In the genomic region with DNA sequence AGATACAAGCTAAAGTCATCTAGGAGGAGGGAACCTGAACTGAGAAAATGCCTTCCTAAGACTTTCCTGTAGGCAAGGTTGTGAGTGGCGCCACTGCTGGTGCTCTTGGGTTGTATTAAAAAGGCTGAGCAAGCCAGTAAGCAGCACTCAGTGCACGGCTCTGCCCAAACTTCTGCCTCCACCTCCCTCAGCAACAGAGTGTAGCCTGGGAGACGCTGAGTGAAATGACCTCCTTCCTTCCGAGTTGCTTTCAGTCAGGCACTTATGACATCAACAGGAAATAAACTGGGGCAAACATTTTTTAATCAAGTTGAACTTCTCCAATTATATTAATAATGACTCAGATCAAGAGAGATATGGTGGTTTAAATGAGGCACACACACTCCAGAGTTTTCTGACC, we compare ENCODE assay signal across 13 mouse cellular contexts. TPM values are rescaled to one million over a fixed set of nuclear protein-coding genes. Genes with fewer than 3 reads are reported as not detected.
DNase-seq lines count a peak whose midpoint lies in the region; ATAC-seq and TF ChIP-seq lines count a peak whose summit lies in the region.
"Had no signal": no experiment of that assay in that cellular context is flagged by ENCODE, and none has a peak within 500 bp of the region (broad histone marks: within the 10 kb centered on the region; RNA-seq: fewer than 3 reads in every experiment).

No protein-coding gene starts in this region.

- DNase-seq in adrenal gland, adult (ENCODE audit: inconsistent age in 2 of 2, low spot score in 1 of 2), result peak; percentile 25 to 70
- no peak for DNase-seq in adrenal gland, adult 18-20 months (ENCODE audit: low spot score in 2 of 2)
- DNase-seq in layer of hippocampus, adult 2 months (ENCODE audit: low spot score in 2 of 2), result no peak
- DNase-seq in layer of hippocampus, postnatal 10 days (ENCODE audit: low spot score in 2 of 2), result no peak
- DNase-seq in CD4-positive, CD25-positive, alpha-beta regulatory T cell, adult 2 months (ENCODE audit: low read depth, low spot score), result peak; percentile 76
- peak; percentile 50 for DNase-seq in lung, postnatal 36 days
- DNase-seq in left cerebral cortex, adult 2 months (ENCODE audit: extremely low spot score in 1 of 2, low spot score in 2 of 2), result no peak
- DNase-seq in forebrain, embryonic 14.5 days (ENCODE audit: low spot score), result no peak
- DNase-seq: cerebellum, postnatal 10 days had no signal

- no peak overlapping the region for H3K4me2 ChIP-seq in forebrain, embryonic 14.5 days (ENCODE audit: low read length)
- H3K4me2 ChIP-seq: intestine, embryonic 15.5 days; midbrain, embryonic 11.5 days had no signal

- no peak for ATAC-seq in forebrain, embryonic 14.5 days
- ATAC-seq: intestine, embryonic 15.5 days had no signal

- H3K4me1 ChIP-seq in forebrain, embryonic 14.5 days (ENCODE audit: control insufficient read depth, insufficient read depth, low read length), result no peaks in the 10 kb centered on the region

- H3K9me3 ChIP-seq in forebrain, embryonic 14.5 days (replicated peaks; ENCODE audit: control insufficient read depth, low read length), result no peaks in the 10 kb centered on the region
- H3K9me3 ChIP-seq: G1E; intestine, embryonic 15.5 days had no signal

- H3K27me3 ChIP-seq in forebrain, embryonic 14.5 days (replicated peaks; ENCODE audit: control insufficient read depth, insufficient read depth, low read length), result no peaks in the 10 kb centered on the region
- H3K27me3 ChIP-seq: intestine, embryonic 15.5 days had no signal

- peak overlapping the region; percentile 49 for H3K27ac ChIP-seq in layer of hippocampus, adult 2 months
- H3K27ac ChIP-seq in left cerebral cortex, adult 2 months, result no peak overlapping the region; the same call in 1 of the 2 replicates
- no peak overlapping the region for H3K27ac ChIP-seq in forebrain, embryonic 14.5 days (ENCODE audit: low read depth, low read length)
- H3K27ac ChIP-seq: intestine, embryonic 15.5 days; liver, embryonic 14.5 days had no signal

- WGBS in forebrain, embryonic 14.5 days, result 85% methylated on average over 4 of the region's 4 CpGs

- peaks cover 10% of the 10 kb centered on the region; the same call in 1 of the 2 replicates for H3K36me3 ChIP-seq in forebrain, embryonic 14.5 days (ENCODE audit: control insufficient read depth, insufficient read depth, low read length)
- H3K36me3 ChIP-seq: intestine, embryonic 15.5 days had no signal

- intact Hi-C loops in left cerebral cortex, adult 2 months (cut with DNase I), result no loop called here

- TF ChIP-seq CTCF in layer of hippocampus, adult 2 months (conservative IDR thresholded peaks at IDR 0.05), result no peak
- no peak for TF ChIP-seq CTCF in left cerebral cortex, adult 2 months (IDR thresholded peaks at IDR 0.05)

- no peak overlapping the region for H3K4me3 ChIP-seq in layer of hippocampus, adult 2 months
- no peak overlapping the region for H3K4me3 ChIP-seq in left cerebral cortex, adult 2 months
- H3K4me3 ChIP-seq in forebrain, embryonic 14.5 days (ENCODE audit: low read depth, low read length), result no peak overlapping the region
- H3K4me3 ChIP-seq: intestine, embryonic 15.5 days had no signal

- H3K9ac ChIP-seq in forebrain, embryonic 14.5 days (ENCODE audit: low read length), result no peak overlapping the region
- H3K9ac ChIP-seq: intestine, embryonic 15.5 days; liver, embryonic 14.5 days had no signal

RNA-seq across cellular contexts. Expression of a gene that starts 10.2 kb away (rescaled TPM):
- total RNA-seq in adrenal gland, adult 18-20 months (2021), result 10 to 100 TPM; 31.2 to 31.8 TPM
- total RNA-seq in layer of hippocampus, adult 2 months (2021), result 10 to 100 TPM; 11.8 to 13.1 TPM
- 10 to 100 TPM; 25.6 to 27.9 TPM for total RNA-seq in layer of hippocampus, postnatal 10 days (2021)
- total RNA-seq in left cerebral cortex, adult 2 months (2021), result 10 to 100 TPM; 13.2 to 13.6 TPM
- 111 and 122 TPM in 2 replicates for polyA plus RNA-seq in forebrain, embryonic 14.5 days (2014; fragmentation: Nextera tagmentation; extraction: Ambion mirVana)

RNA-seq across cellular contexts. Expression of a gene that starts 11.2 kb away (rescaled TPM):
- 100 to 1,000 TPM; 210 to 238 TPM for total RNA-seq in adrenal gland, adult 18-20 months (2021)
- 100 to 1,000 TPM; 242 to 257 TPM for total RNA-seq in layer of hippocampus, adult 2 months (2021)
- 100 to 1,000 TPM; 250 to 255 TPM for total RNA-seq in layer of hippocampus, postnatal 10 days (2021)
- total RNA-seq in left cerebral cortex, adult 2 months (2021), result 100 to 1,000 TPM; 248 to 263 TPM
- 77.3 and 82.5 TPM in 2 replicates for polyA plus RNA-seq in forebrain, embryonic 14.5 days (2014; fragmentation: Nextera tagmentation; extraction: Ambion mirVana)

RNA-seq across cellular contexts. Expression of a gene that starts 34.1 kb away (rescaled TPM):
- 10 to 100 TPM; 33.2 to 40.6 TPM for total RNA-seq in adrenal gland, adult 18-20 months (2021)
- total RNA-seq in layer of hippocampus, adult 2 months (2021), result 100 to 1,000 TPM; 168 to 183 TPM
- 10 to 100 TPM; 88.0 to 92.7 TPM for total RNA-seq in layer of hippocampus, postnatal 10 days (2021)
- total RNA-seq in left cerebral cortex, adult 2 months (2021), result 100 to 1,000 TPM; 117 to 121 TPM
- polyA plus RNA-seq in forebrain, embryonic 14.5 days (2014; fragmentation: Nextera tagmentation; extraction: Ambion mirVana), result 22.0 and 25.6 TPM in 2 replicates

Comparison
In these comparisons a context has a peak if more than half of its experiments do, and no peak if none do; other contexts are left out.
1. DNase-seq: peak in adrenal gland, adult (2 of 2), CD4-positive, CD25-positive, alpha-beta regulatory T cell, adult 2 months (single experiment) and lung, postnatal 36 days (single experiment); none in adrenal gland, adult 18-20 months (0 of 2), layer of hippocampus, adult 2 months (0 of 2), layer of hippocampus, postnatal 10 days (0 of 2), left cerebral cortex, adult 2 months (0 of 2) and forebrain, embryonic 14.5 days (single experiment).